Mouse (Mus musculus) neural tube, embryonic 14.5 days (tissue): ENCODE measurements around the gene Nanog. TPM values are rescaled to one million over a fixed set of nuclear protein-coding genes. Genes with fewer than 3 reads are reported as not detected.

Source experiments
- ATAC-seq: fragments of 200-750 bp; cut with Nextera tagmentation; 2 replicates; pipeline ENCODE4 v1.8.0; 2017; ENCODE audit warnings: low read depth, mild to moderate bottlenecking, moderate TSS enrichment, moderate library complexity
- H3K27ac ChIP-seq: fragments of 300-500 bp; sonication (generic); 2 replicates; pipeline ENCODE4 v1.5.1; 2014; ENCODE audit warnings: low read depth, mild to moderate bottlenecking, control low read depth, low read length, moderate library complexity, mixed read lengths
- H3K27me3 ChIP-seq: fragments of 300-500 bp; sonication (generic); 2 replicates; pipeline ENCODE4 v1.6.1; 2014; ENCODE audit warnings: low read length; ENCODE audit not compliant: control insufficient read depth, insufficient read depth
- H3K36me3 ChIP-seq: fragments of 300-500 bp; sonication (generic); 2 replicates; pipeline ENCODE4 v1.6.1; 2014; ENCODE audit warnings: low read length, mixed read lengths; ENCODE audit not compliant: control insufficient read depth, insufficient read depth
- H3K4me1 ChIP-seq: fragments of 300-500 bp; sonication (generic); 2 replicates; pipeline ENCODE4 v1.6.1; 2014; ENCODE audit warnings: low read length; ENCODE audit not compliant: control insufficient read depth, insufficient read depth
- H3K4me2 ChIP-seq: fragments of 300-500 bp; sonication (generic); 2 replicates; pipeline ENCODE4 v1.6.1; 2014; ENCODE audit warnings: mild to moderate bottlenecking, low read depth, low read length, control low read depth
- H3K4me3 ChIP-seq: fragments of 300-500 bp; sonication (generic); 2 replicates; pipeline ENCODE4 v1.5.1; 2014; ENCODE audit warnings: low read depth, low read length, control low read depth, mixed read lengths
- H3K9ac ChIP-seq: fragments of 300-500 bp; sonication (generic); replicated peaks from 2 replicates; pipeline ENCODE4 v1.6.1; 2014; ENCODE audit warnings: low read depth, mild to moderate bottlenecking, control low read depth, low read length, mixed read lengths
- H3K9me3 ChIP-seq: fragments of 300-500 bp; sonication (generic); 2 replicates; pipeline ENCODE4 v1.6.1; 2016; ENCODE audit warnings: low read length; ENCODE audit not compliant: control insufficient read depth
- WGBS: fragments of 180-500 bp; shearing (Covaris S2); extraction: QIAGEN DNeasy Blood & Tissue Kit; methylation state at CpG from one replicate; pipeline ENCODE4 v1.1.7; 2014; 5-methylcytosine and 5-hydroxymethylcytosine counted together
- polyA plus RNA-seq: library from polyadenylated mRNA; unstranded; fragments of >200 nt; fragmentation: Nextera tagmentation; extraction: Ambion mirVana; gene quantifications from 2 replicates; pipeline ENCODE4 v1.2.1, GENCODE M21; 2014

The Nanog gene
- polyA plus RNA-seq, 1 experiment from 2014 or later = 0.29 TPM

GRCm38 (mm10) chr6:122763844-122764445, 56.7 kb downstream of the Nanog start:
- peak; percentile 35 for ATAC-seq
- no peaks in the 10 kb centered on the region for H3K27me3 ChIP-seq
- peak overlapping the region; percentile 89 for H3K9ac ChIP-seq
- H3K36me3 ChIP-seq = no peaks in the 10 kb centered on the region
- H3K9me3 ChIP-seq = no peaks in the 10 kb centered on the region
- peak overlapping the region; percentile 82 for H3K4me2 ChIP-seq
- H3K4me1 ChIP-seq = no peaks in the 10 kb centered on the region
- WGBS = 32% methylated on average over 17 of the region's 17 CpGs
- H3K27ac ChIP-seq = peak overlapping the region; percentile 95
- peak overlapping the region; percentile 47 for H3K4me3 ChIP-seq

Other genes with a start within 250 kb of the Nanog start
- gene Rimklb, start 208.7 kb upstream of the Nanog start, polyA plus RNA-seq = 123 and 125 TPM in 2 replicates
- gene Mfap5, start 201.6 kb upstream of the Nanog start, polyA plus RNA-seq = 1.8 and 5.5 TPM in 2 replicates
- gene Aicda, start 153.7 kb upstream of the Nanog start, polyA plus RNA-seq = 0.99 and 1.1 TPM in 2 replicates
- gene Apobec1, start 105.0 kb upstream of the Nanog start, polyA plus RNA-seq = 1.1 and 1.4 TPM in 2 replicates
- not detected in 2 replicates for gene Gdf3, start 97.4 kb upstream of the Nanog start, polyA plus RNA-seq
- gene Dppa3, start 81.1 kb upstream of the Nanog start, polyA plus RNA-seq = not detected in 2 replicates
- gene Slc2a3, start 94.2 kb downstream of the Nanog start, polyA plus RNA-seq = 44.3 and 45.4 TPM in 2 replicates
- gene Foxj2, start 112.4 kb downstream of the Nanog start, polyA plus RNA-seq = 8.8 and 9.8 TPM in 2 replicates
- gene C3ar1, start 148.7 kb downstream of the Nanog start, polyA plus RNA-seq = 0.72 and 2.7 TPM in 2 replicates
- gene Necap1, start 167.0 kb downstream of the Nanog start, polyA plus RNA-seq = 172 and 177 TPM in 2 replicates
- 0.13 and 1.5 TPM in 2 replicates for gene Clec4a1, start 214.4 kb downstream of the Nanog start, polyA plus RNA-seq
- gene Clec4a3, start 245.0 kb downstream of the Nanog start, polyA plus RNA-seq = 0.99 TPM in 1 of 2 replicates, not detected in the other